Mouse (Mus musculus) CD4-positive, CD25-positive, alpha-beta regulatory T cell, adult 2 months (primary cell): ENCODE measurements around the gene Mab21l1.
A peak's percentile ranks its signal among the peaks of the same experiment; 100 is the strongest.

ENCODE experiments used
- DNase-seq: peaks from one replicate; pipeline ENCODE4 v3.0.0-alpha.2; 2012; ENCODE audit warnings: low read depth, low spot score

Mab21l1 gene

DNA sequence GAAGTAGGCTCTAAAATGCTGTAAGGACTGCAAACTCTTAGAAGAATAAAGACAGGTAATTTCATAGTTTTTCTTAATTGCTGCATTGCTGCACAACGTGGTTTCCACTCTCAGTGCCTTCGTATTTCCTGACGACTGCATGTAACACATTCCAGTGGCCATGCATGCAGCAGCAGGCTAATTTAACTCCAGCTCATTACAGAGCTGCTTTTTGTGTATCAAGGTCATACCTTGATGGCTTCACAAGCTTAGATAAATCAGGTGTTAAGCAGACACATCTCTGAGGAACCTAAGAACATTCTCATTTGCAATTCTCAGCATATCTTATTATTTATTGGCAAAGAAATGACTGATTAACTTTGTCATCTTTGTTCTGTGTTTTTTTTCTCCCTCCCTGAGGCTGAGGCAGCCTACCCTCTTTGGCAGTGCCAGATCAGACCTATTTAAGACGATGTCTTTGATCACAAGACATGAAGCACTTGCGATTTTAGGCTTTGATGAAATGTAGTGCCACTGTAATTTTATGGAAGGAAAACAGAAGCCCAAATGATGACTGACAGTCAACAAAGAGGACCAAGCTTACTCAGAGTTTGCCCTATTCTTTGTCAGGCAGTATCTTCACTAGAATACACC, 32.8 kb downstream of the Mab21l1 start:
- DNase-seq: no peak

GRCm38 (mm10) chr3:55816096-55816495, 33.8 kb downstream of the Mab21l1 start:
- DNase-seq: no peak

- DNase-seq: peak; percentile 3
These were observed 34.5 kb downstream of the Mab21l1 start for GRCm38 (mm10) chr3:55816638-55817375.

DNA sequence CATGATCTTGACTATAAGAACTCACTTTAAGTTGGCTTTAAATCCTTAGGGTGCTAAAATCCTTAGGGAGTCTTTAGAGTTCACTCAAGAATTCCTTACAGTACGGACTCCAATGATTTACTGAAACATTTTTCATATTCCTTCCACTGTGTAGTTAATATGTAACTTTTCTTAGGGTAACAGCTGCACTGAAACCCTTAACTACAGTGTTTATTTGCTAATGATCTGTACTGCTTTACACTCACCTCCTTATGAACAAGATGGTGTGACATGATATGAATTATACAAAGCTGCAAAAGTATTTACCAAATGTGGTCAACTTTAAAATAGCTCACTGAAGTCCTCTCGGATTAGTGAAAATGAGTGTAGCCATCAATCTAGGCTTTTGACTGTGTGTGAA, 35.8 kb downstream of the Mab21l1 start:
- DNase-seq: no peak

DNA sequence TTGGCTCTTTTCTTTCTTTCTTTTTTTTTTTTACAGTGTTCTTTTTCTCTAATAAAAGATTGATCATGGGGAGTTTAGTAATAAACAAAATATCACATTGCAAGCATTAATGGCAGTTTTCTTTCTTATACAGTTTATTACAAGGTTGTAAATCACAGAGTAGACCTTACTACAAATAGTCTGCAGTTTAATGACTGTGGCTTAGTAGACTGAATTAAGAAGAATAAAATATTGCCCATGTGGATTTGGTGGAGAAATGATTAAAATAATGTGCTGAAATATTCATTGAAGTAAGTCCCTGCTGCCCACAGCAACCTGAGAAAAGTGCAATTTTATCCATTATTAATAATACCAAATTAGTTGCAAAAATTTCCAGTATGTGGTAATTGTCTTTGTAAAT, 37.3 kb downstream of the Mab21l1 start:
- no peak for DNase-seq

GRCm38 (mm10) chr3:55824864-55825263, 42.6 kb downstream of the Mab21l1 start:
- no peak for DNase-seq

GRCm38 (mm10) chr3:55828481-55829256, 46.4 kb downstream of the Mab21l1 start:
- DNase-seq: peak; percentile 21

DNA sequence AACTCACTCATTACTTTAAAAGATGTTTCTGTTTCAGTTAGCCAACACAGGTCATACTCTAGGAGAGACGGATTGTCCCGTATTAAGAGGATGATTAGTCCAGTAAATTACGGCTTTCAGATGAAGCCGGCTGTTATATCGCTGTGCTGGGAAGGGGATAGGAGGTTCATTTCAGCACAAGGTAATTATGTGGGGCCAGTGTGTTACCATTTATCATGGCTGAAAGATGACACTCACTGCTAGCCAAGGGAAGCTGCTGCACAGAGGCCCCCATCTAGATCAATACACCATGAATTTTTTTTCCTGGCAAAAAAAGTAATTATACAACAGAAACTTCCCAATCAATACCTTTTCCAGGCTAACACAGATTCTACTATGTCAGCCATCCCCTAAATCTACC, 47.9 kb downstream of the Mab21l1 start:
- no peak for DNase-seq
